Mouse (Mus musculus) lung, postnatal 0 days (tissue): Measurements from ENCODE around the gene Pakap. TPM values are rescaled to one million over a fixed set of nuclear protein-coding genes. Genes with fewer than 3 reads are reported as not detected.

Experiments
- ATAC-seq: fragments of 200-750 bp; cut with Nextera tagmentation; 2 replicates; pipeline ENCODE4 v1.8.0; 2017; ENCODE audit warnings: moderate library complexity
- DNase-seq: peaks from one replicate; pipeline ENCODE4 v3.0.0-alpha.2; 2016; ENCODE audit warnings: low spot score
- H3K27ac ChIP-seq: fragments of 300-500 bp; sonication (generic); 2 replicates; pipeline ENCODE4 v1.5.1; 2014; ENCODE audit warnings: antibody characterized with exemption, mild to moderate bottlenecking, low read length, mixed read lengths
- H3K27me3 ChIP-seq: fragments of 300-500 bp; sonication (generic); replicated peaks from 2 replicates; pipeline ENCODE4 v1.6.1; 2014; ENCODE audit warnings: low read length, mixed read lengths; ENCODE audit not compliant: insufficient read depth
- H3K36me3 ChIP-seq: fragments of 300-500 bp; sonication (generic); 2 replicates; pipeline ENCODE4 v1.6.1; 2014; ENCODE audit warnings: low read length, mixed read lengths; ENCODE audit not compliant: insufficient read depth
- H3K4me1 ChIP-seq: fragments of 300-500 bp; sonication (generic); 2 replicates; pipeline ENCODE4 v1.6.1; 2014; ENCODE audit warnings: antibody characterized with exemption, low read depth, low read length, mixed read lengths; ENCODE audit not compliant: insufficient read depth
- H3K4me2 ChIP-seq: fragments of 300-500 bp; sonication (generic); replicated peaks from 2 replicates; pipeline ENCODE4 v1.6.1; 2014; ENCODE audit warnings: low read depth, mild to moderate bottlenecking, low read length, moderate library complexity, mixed read lengths
- H3K4me3 ChIP-seq: fragments of 300-500 bp; sonication (generic); 2 replicates; pipeline ENCODE4 v1.5.1; 2014; ENCODE audit warnings: low read depth, low read length
- H3K9ac ChIP-seq: fragments of 300-500 bp; sonication (generic); replicated peaks from 2 replicates; pipeline ENCODE4 v1.6.1; 2014; ENCODE audit warnings: low read depth, mild to moderate bottlenecking
- H3K9me3 ChIP-seq: fragments of 300-500 bp; sonication (generic); 2 replicates; pipeline ENCODE4 v1.6.1; 2016; ENCODE audit warnings: low read length, mixed read lengths
- CTCF ChIP-seq: IDR thresholded peaks from 2 replicates; pipeline ENCODE4 v1.5.1; 2016; ENCODE audit warnings: antibody characterized with exemption, mild to moderate bottlenecking
- EP300 ChIP-seq: IDR thresholded peaks from 2 replicates; pipeline ENCODE4 v1.6.1; 2016; ENCODE audit warnings: antibody characterized with exemption, mild to moderate bottlenecking, control low read depth
- WGBS: fragments of 180-500 bp; shearing (Covaris S2); extraction: QIAGEN DNeasy Blood & Tissue Kit; methylation state at CpG from one replicate; pipeline ENCODE4 v1.1.7; 2014; 5-methylcytosine and 5-hydroxymethylcytosine counted together
- polyA plus RNA-seq: library from polyadenylated mRNA; unstranded; fragments of >200 nt; fragmentation: Nextera tagmentation; extraction: Ambion mirVana; gene quantifications from 2 replicates; pipeline ENCODE4 v1.2.1, GENCODE M21; 2015

Gene Pakap
- polyA plus RNA-seq, 1 experiment from 2014 or later = 60.5 TPM

GRCm38 (mm10) chr4:57575686-57576085 lies 7.7 kb downstream of the Pakap start:
- H3K27ac ChIP-seq = no peak overlapping the region
- no peak for DNase-seq
- WGBS = 71% methylated on average over 5 of the region's 5 CpGs
- no peak for TF ChIP-seq CTCF
- no peaks in the 10 kb centered on the region for H3K4me1 ChIP-seq
- no peaks in the 10 kb centered on the region for H3K27me3 ChIP-seq
- no peak overlapping the region for H3K9ac ChIP-seq
- H3K36me3 ChIP-seq = no peaks in the 10 kb centered on the region
- H3K9me3 ChIP-seq = no peaks in the 10 kb centered on the region
- H3K4me3 ChIP-seq = no peak overlapping the region
- H3K4me2 ChIP-seq = no peak overlapping the region
- no peak for ATAC-seq

- TF ChIP-seq CTCF (no peak), EP300 (no peak)
- Histone ChIP-seq H3K4me3 (no peak overlapping the region), H3K27me3 (no peaks in the 10 kb centered on the region), H3K4me2 (no peak overlapping the region), H3K9me3 (no peaks in the 10 kb centered on the region), H3K27ac (no peak overlapping the region), H3K4me1 (no peaks in the 10 kb centered on the region), H3K36me3 (no peaks in the 10 kb centered on the region), H3K9ac (no peak overlapping the region)
- WGBS = 76% methylated on average over 11 of the region's 11 CpGs
- ATAC-seq (no peak), DNase-seq (no peak)
These were observed 8.1 kb downstream of the Pakap start for GRCm38 (mm10) chr4:57576095-57576494.

- no peaks in the 10 kb centered on the region for H3K36me3 ChIP-seq
- no peak overlapping the region for H3K4me3 ChIP-seq
- 67% methylated on average over 10 of the region's 10 CpGs for WGBS
- no peak overlapping the region for H3K4me2 ChIP-seq
- ATAC-seq (peak; percentile 32; the same call in 1 of the 2 replicates), DNase-seq (peak; percentile 26)
- no peaks in the 10 kb centered on the region for H3K4me1 ChIP-seq
- no peaks in the 10 kb centered on the region for H3K27me3 ChIP-seq
- H3K27ac ChIP-seq = no peak overlapping the region
- TF ChIP-seq EP300 = no peak
- H3K9ac ChIP-seq = no peak overlapping the region
- no peaks in the 10 kb centered on the region for H3K9me3 ChIP-seq
These were observed 11.7 kb downstream of the Pakap start for GRCm38 (mm10) chr4:57579683-57580082.

- ATAC-seq (peak; percentile 20; the same call in 1 of the 2 replicates), DNase-seq (peak; percentile 65)
- Histone ChIP-seq H3K36me3 (no peaks in the 10 kb centered on the region), H3K27me3 (no peaks in the 10 kb centered on the region), H3K4me2 (no peak overlapping the region), H3K27ac (no peak overlapping the region), H3K4me3 (no peak overlapping the region), H3K9me3 (no peaks in the 10 kb centered on the region), H3K9ac (no peak overlapping the region), H3K4me1 (no peaks in the 10 kb centered on the region)
- no peak for TF ChIP-seq EP300
- TF ChIP-seq CTCF = no peak
- WGBS = 81% methylated on average over 6 of the region's 6 CpGs
These were observed 17.4 kb downstream of the Pakap start for GRCm38 (mm10) chr4:57585281-57585800.

GRCm38 (mm10) chr4:57586933-57587658 lies 19.1 kb downstream of the Pakap start:
- H3K9ac ChIP-seq = no peak overlapping the region
- DNase-seq = peak; percentile 34

GRCm38 (mm10) chr4:57588356-57588755 lies 20.4 kb downstream of the Pakap start:
- Histone ChIP-seq H3K9me3 (no peaks in the 10 kb centered on the region), H3K4me3 (no peak overlapping the region), H3K9ac (no peak overlapping the region), H3K27me3 (no peaks in the 10 kb centered on the region), H3K4me1 (no peaks in the 10 kb centered on the region), H3K27ac (no peak overlapping the region), H3K36me3 (no peaks in the 10 kb centered on the region), H3K4me2 (no peak overlapping the region)
- no peak for DNase-seq
- ATAC-seq = no peak
- TF ChIP-seq CTCF = no peak
- TF ChIP-seq EP300 = no peak
- 68% methylated on average over 1 of the region's 1 CpGs for WGBS

More at GRCm38 (mm10) chr4:57586933-57587658, 19.1 kb downstream of the Pakap start:
- Histone ChIP-seq H3K4me3 (no peak overlapping the region), H3K4me2 (no peak overlapping the region), H3K27me3 (no peaks in the 10 kb centered on the region), H3K9me3 (no peaks in the 10 kb centered on the region), H3K36me3 (no peaks in the 10 kb centered on the region), H3K27ac (peak overlapping the region; percentile 28; the same call in 1 of the 2 replicates), H3K4me1 (no peaks in the 10 kb centered on the region)
- no peak for TF ChIP-seq CTCF
- TF ChIP-seq EP300 = no peak
- 42% methylated on average over 7 of the region's 7 CpGs for WGBS
- peak; percentile 69 for ATAC-seq
